Comparison of ENCODE assay signal across 9 mouse cellular contexts in the genomic region with DNA sequence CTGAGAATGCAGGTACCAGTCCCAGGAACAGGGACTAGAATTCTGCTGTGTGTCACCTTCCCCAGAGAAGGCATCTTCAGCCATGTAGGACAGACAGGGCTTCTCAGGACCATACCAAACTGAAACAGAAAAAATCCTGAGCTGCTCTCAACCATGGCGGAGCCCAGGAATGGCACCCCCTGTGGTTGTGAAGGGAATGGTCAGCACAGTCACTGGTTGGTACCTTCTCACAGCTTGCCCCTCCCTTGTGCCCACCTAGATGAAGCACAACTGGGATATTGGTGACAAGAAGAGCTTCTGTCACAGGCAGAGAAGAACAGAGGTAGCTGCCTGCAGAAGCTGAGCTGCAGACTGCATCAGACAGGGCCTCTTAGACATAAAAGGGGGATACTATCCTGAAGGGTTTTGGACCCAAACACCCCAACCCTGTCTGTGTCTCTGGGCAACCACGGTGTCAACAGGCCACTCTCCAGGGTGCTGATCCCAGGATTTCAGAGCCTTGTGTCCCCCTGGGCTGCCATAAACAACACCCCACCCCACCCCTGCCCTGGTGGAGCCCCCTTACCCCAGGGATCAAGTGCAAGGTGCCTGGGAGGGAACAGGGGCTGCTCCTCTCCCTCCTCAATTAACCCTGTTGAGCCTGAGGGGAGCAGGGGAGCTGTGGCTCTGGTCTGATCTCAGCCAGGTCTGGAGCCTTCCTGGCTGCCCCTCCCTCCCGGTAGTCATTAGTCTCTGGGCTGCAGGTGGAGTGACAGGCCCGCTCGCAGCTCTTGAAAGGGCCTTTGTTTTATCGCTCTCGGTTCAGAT.
A peak's percentile ranks its signal among the peaks of the same experiment; 100 is the strongest.
DNase-seq lines count a peak whose midpoint lies in the region; ATAC-seq lines count a peak whose summit lies in the region.
"Had no signal": no experiment of that assay in that cellular context is flagged by ENCODE, and none has a peak within 500 bp of the region (broad histone marks: within the 10 kb centered on the region; RNA-seq: fewer than 3 reads in every experiment).

No protein-coding gene starts in this region.

- WGBS in hindbrain, embryonic 10.5 days = 18% methylated on average over 7 of the region's 7 CpGs
- WGBS in midbrain, embryonic 13.5 days = 14% methylated on average over 7 of the region's 7 CpGs

- no peak overlapping the region for H3K4me3 ChIP-seq in hindbrain, embryonic 10.5 days
- H3K4me3 ChIP-seq in midbrain, embryonic 13.5 days (replicated peaks) = no peak overlapping the region
- H3K4me3 ChIP-seq: heart, embryonic 13.5 days had no signal

- no peaks in the 10 kb centered on the region for H3K27me3 ChIP-seq in hindbrain, embryonic 10.5 days (ENCODE audit: insufficient read depth, poor library complexity, severe bottlenecking)
- H3K27me3 ChIP-seq in midbrain, embryonic 13.5 days = no peaks in the 10 kb centered on the region

- no peaks in the 10 kb centered on the region for H3K36me3 ChIP-seq in hindbrain, embryonic 10.5 days
- no peaks in the 10 kb centered on the region for H3K36me3 ChIP-seq in midbrain, embryonic 13.5 days
- H3K36me3 ChIP-seq: heart, embryonic 13.5 days had no signal

- peak; percentile 77 for ATAC-seq in midbrain, embryonic 13.5 days

- peak overlapping the region; percentile 82 for H3K27ac ChIP-seq in hindbrain, embryonic 10.5 days
- H3K27ac ChIP-seq in midbrain, embryonic 13.5 days = peak overlapping the region; percentile 91
- H3K27ac ChIP-seq: heart, embryonic 13.5 days had no signal

- H3K9me3 ChIP-seq in hindbrain, embryonic 10.5 days = no peaks in the 10 kb centered on the region
- no peaks in the 10 kb centered on the region for H3K9me3 ChIP-seq in midbrain, embryonic 13.5 days
- H3K9me3 ChIP-seq: heart, embryonic 13.5 days had no signal

- H3K9ac ChIP-seq in midbrain, embryonic 13.5 days (replicated peaks) = no peak overlapping the region; the same call in 1 of the 2 replicates
- H3K9ac ChIP-seq: heart, embryonic 13.5 days had no signal

- 0 out of 2 replicates have a peak overlapping the region, but pooled peaks have one; percentile 0 for H3K4me2 ChIP-seq in midbrain, embryonic 13.5 days (replicated peaks)
- H3K4me2 ChIP-seq: heart, embryonic 13.5 days had no signal

- peak; percentile 26 for DNase-seq in adrenal gland, postnatal 14 days
- DNase-seq in adrenal gland, postnatal 10 days = no peak
- peak; percentile 55 for DNase-seq in R1 (ENCODE audit: low read depth, low spot score)
- DNase-seq in hindbrain, embryonic 10.5 days (ENCODE audit: low spot score) = peak; percentile 34
- no peak for DNase-seq in cerebellum, adult 9-11 months
- no peak for DNase-seq in T-cell, adult 2 months (ENCODE audit: low spot score)
- DNase-seq in heart, adult 8-10 months (ENCODE audit: low spot score) = no peak

- peaks cover 69% of the 10 kb centered on the region for H3K4me1 ChIP-seq in hindbrain, embryonic 10.5 days (replicated peaks)
- peaks cover 70% of the 10 kb centered on the region for H3K4me1 ChIP-seq in midbrain, embryonic 13.5 days (replicated peaks)

Comparison
In these comparisons a context has a peak if more than half of its experiments do, and no peak if none do; other contexts are left out.
1. DNase-seq: peak in adrenal gland, postnatal 14 days (single experiment), R1 (single experiment) and hindbrain, embryonic 10.5 days (single experiment); none in adrenal gland, postnatal 10 days (single experiment), cerebellum, adult 9-11 months (single experiment), T-cell, adult 2 months (single experiment) and heart, adult 8-10 months (single experiment).